Comparison of ENCODE assay signal across 28 mouse cellular contexts in genomic region chr14:73773810-73774209, GRCm38 (mm10).
"Had no signal": no experiment of that assay in that cellular context is flagged by ENCODE, and none has a peak within 500 bp of the region (broad histone marks: within the 10 kb centered on the region; RNA-seq: fewer than 3 reads in every experiment).

No protein-coding gene starts in this region.

- H3K4me2 ChIP-seq: embryonic facial prominence, embryonic 12.5 days; embryonic facial prominence, embryonic 13.5 days; embryonic facial prominence, embryonic 15.5 days; forebrain, embryonic 12.5 days; forebrain, embryonic 13.5 days; forebrain, embryonic 15.5 days had no signal

- H3K36me3 ChIP-seq: embryonic facial prominence, embryonic 10.5 days; embryonic facial prominence, embryonic 12.5 days; embryonic facial prominence, embryonic 13.5 days; embryonic facial prominence, embryonic 15.5 days; forebrain, embryonic 10.5 days; forebrain, embryonic 12.5 days; forebrain, embryonic 15.5 days had no signal

- H3K27me3 ChIP-seq: embryonic facial prominence, embryonic 12.5 days; embryonic facial prominence, embryonic 13.5 days; embryonic facial prominence, embryonic 15.5 days; forebrain, embryonic 12.5 days; forebrain, embryonic 13.5 days; forebrain, embryonic 15.5 days had no signal

- H3K4me3 ChIP-seq: embryonic facial prominence, embryonic 10.5 days; embryonic facial prominence, embryonic 12.5 days; embryonic facial prominence, embryonic 13.5 days; embryonic facial prominence, embryonic 15.5 days; erythroblast, embryonic 14.5 days; forebrain, embryonic 10.5 days; forebrain, embryonic 12.5 days; forebrain, embryonic 13.5 days; forebrain, embryonic 15.5 days; gastrocnemius, adult 2 months; heart, adult 2 months had no signal

- H3K9ac ChIP-seq: embryonic facial prominence, embryonic 12.5 days; embryonic facial prominence, embryonic 13.5 days; embryonic facial prominence, embryonic 15.5 days; forebrain, embryonic 12.5 days; forebrain, embryonic 13.5 days; forebrain, embryonic 15.5 days; forebrain, postnatal 0 days had no signal

- H3K4me1 ChIP-seq: embryonic facial prominence, embryonic 10.5 days; embryonic facial prominence, embryonic 12.5 days; embryonic facial prominence, embryonic 13.5 days; embryonic facial prominence, embryonic 15.5 days; forebrain, embryonic 10.5 days; forebrain, embryonic 12.5 days; forebrain, embryonic 13.5 days; forebrain, embryonic 15.5 days had no signal

- DNase-seq: cerebellum, adult 8-10 months; cerebellum, adult 9-10 months; cerebellum, adult 9-11 months; cerebellum, postnatal 10 days; cerebellum, postnatal 14 days; cerebellum, postnatal 25 days; cerebellum, postnatal 36 days; embryo, embryonic 11 days; forebrain, postnatal 0 days; gastrocnemius, adult 2 months; gastrocnemius, postnatal 10 days; gastrocnemius, postnatal 14 days; gastrocnemius, postnatal 25 days; gastrocnemius, postnatal 36 days; heart, adult 11 months; heart, adult 18-20 months; heart, adult 2 months had no signal

- ATAC-seq: forebrain, embryonic 13.5 days; forebrain, embryonic 14.5 days; forebrain, embryonic 15.5 days; forebrain, embryonic 16.5 days; forebrain, postnatal 0 days had no signal

- H3K27ac ChIP-seq: embryonic facial prominence, embryonic 10.5 days; embryonic facial prominence, embryonic 12.5 days; embryonic facial prominence, embryonic 13.5 days; embryonic facial prominence, embryonic 15.5 days; forebrain, embryonic 10.5 days; forebrain, embryonic 12.5 days; forebrain, embryonic 13.5 days; forebrain, embryonic 15.5 days; gastrocnemius, adult 2 months; heart, adult 2 months had no signal

- H3K9me3 ChIP-seq: embryonic facial prominence, embryonic 10.5 days; embryonic facial prominence, embryonic 12.5 days; embryonic facial prominence, embryonic 13.5 days; embryonic facial prominence, embryonic 15.5 days; forebrain, embryonic 10.5 days; forebrain, embryonic 12.5 days; forebrain, embryonic 13.5 days; forebrain, embryonic 15.5 days had no signal
